Mouse (Mus musculus) liver, embryonic 14.5 days (tissue): Measurements from ENCODE around the gene Acnat1. TPM values are rescaled to one million over a fixed set of nuclear protein-coding genes. Genes with fewer than 3 reads are reported as not detected.
"Not testable (repeated sequence)": the region's sequence is repeated elsewhere in the genome, so short reads cannot be mapped to it uniquely, and the experiment has no call there.

Source experiments
- ATAC-seq: fragments of 200-750 bp; cut with Nextera tagmentation; 2 replicates; pipeline ENCODE4 v1.8.0; 2017; ENCODE audit warnings: moderate number of reproducible peaks, mild to moderate bottlenecking, moderate library complexity; ENCODE audit not compliant: insufficient read depth
- DNase-seq, 3 experiments: peaks; one replicate each; pipeline ENCODE4 v3.0.0-alpha.2; 2012 to 2013; ENCODE audit warnings: low read depth in 3 of 3, low spot score in 3 of 3
- H3K27ac ChIP-seq: fragments of 300-500 bp; sonication (generic); 2 replicates; pipeline ENCODE4 v1.5.1; 2014; ENCODE audit warnings: moderate library complexity, mild to moderate bottlenecking, control low read depth, inconsistent platforms
- H3K27me3 ChIP-seq: fragments of 300-500 bp; sonication (generic); 2 replicates; pipeline ENCODE4 v1.6.1; 2014; ENCODE audit warnings: mild to moderate bottlenecking, low read length, moderate library complexity; ENCODE audit not compliant: control insufficient read depth, insufficient read depth
- H3K36me3 ChIP-seq: fragments of 300-500 bp; sonication (generic); replicated peaks from 2 replicates; pipeline ENCODE4 v1.6.1; 2014; ENCODE audit warnings: low read depth; ENCODE audit not compliant: control insufficient read depth, insufficient read depth
- H3K4me1 ChIP-seq, 2 experiments: fragments of 200-500 bp in 1 of 2; fragments of 300-500 bp in 1 of 2; sonication (generic) in 1 of 2; replicated peaks; 2 replicates each; pipeline ENCODE4 v1.6.1; 2012 to 2014; ENCODE audit warnings: antibody characterized with exemption in 1 of 2, inconsistent platforms in 1 of 2, low read length in 1 of 2; ENCODE audit not compliant: control insufficient read depth in 2 of 2, insufficient read depth in 2 of 2
- H3K4me2 ChIP-seq: fragments of 300-500 bp; sonication (generic); 2 replicates; pipeline ENCODE4 v1.6.1; 2014; ENCODE audit warnings: low read depth, mild to moderate bottlenecking, control low read depth, moderate library complexity
- H3K4me3 ChIP-seq, 2 experiments: fragments of 200-500 bp in 1 of 2; fragments of 300-500 bp in 1 of 2; sonication (generic) in 1 of 2; 2 replicates each; pipeline ENCODE4 v1.5.1; 2012 to 2014; ENCODE audit warnings: low read depth in 2 of 2, low read length in 2 of 2, mild to moderate bottlenecking in 2 of 2, control low read depth in 1 of 2, inconsistent platforms in 1 of 2, moderate library complexity in 1 of 2; ENCODE audit not compliant: insufficient read depth in 1 of 2
- H3K9ac ChIP-seq: fragments of 300-500 bp; sonication (generic); replicated peaks from 2 replicates; pipeline ENCODE4 v1.6.1; 2014; ENCODE audit warnings: mild to moderate bottlenecking, control low read depth, moderate library complexity
- H3K9me3 ChIP-seq: fragments of 300-500 bp; sonication (generic); 2 replicates; pipeline ENCODE4 v1.6.1; 2016; ENCODE audit warnings: low read length, mixed read lengths; ENCODE audit not compliant: control insufficient read depth
- CTCF ChIP-seq: IDR thresholded peaks from 2 replicates; pipeline ENCODE4 v1.5.1; 2016; ENCODE audit warnings: antibody characterized with exemption, low read depth, control low read depth
- EP300 ChIP-seq: IDR thresholded peaks from 2 replicates; pipeline ENCODE4 v1.6.1; 2016; ENCODE audit warnings: antibody characterized with exemption, low read depth
- WGBS: fragments of 180-500 bp; shearing (Covaris S2); extraction: QIAGEN DNeasy Blood & Tissue Kit; methylation state at CpG from one replicate; pipeline ENCODE4 v1.1.7; 2014; ENCODE audit not compliant: insufficient replicate concordance; 5-methylcytosine and 5-hydroxymethylcytosine counted together
- polyA plus RNA-seq, 2 experiments: library from polyadenylated mRNA; depleted of rRNA in 1 of 2; stranded (reverse) in 1 of 2; unstranded in 1 of 2; fragments of >200 nt; fragmentation: Nextera tagmentation in 1 of 2; extraction: Ambion mirVana in 1 of 2; gene quantifications; 2 replicates each; pipeline versions ENCODE4 v1.2.1 to v1.2.3; 2012 to 2014

The Acnat1 gene
- polyA plus RNA-seq, 2 experiments: 0.11 to 1.2 TPM

GRCm38 (mm10) chr4:49467360-49467759 lies 6.4 kb downstream of the Acnat1 start:
- Histone ChIP-seq H3K36me3 (no peaks in the 10 kb centered on the region), H3K4me2 (no peak overlapping the region), H3K27me3 (no peaks in the 10 kb centered on the region), H3K9me3 (no peaks in the 10 kb centered on the region), H3K4me3 (no peak overlapping the region), H3K4me1 (no peaks in the 10 kb centered on the region), H3K27ac (no peak overlapping the region), H3K9ac (no peak overlapping the region)
- no peak for DNase-seq
- no peak for ATAC-seq
- TF ChIP-seq CTCF: peak; percentile 31; the same call in 1 of the 2 replicates
- TF ChIP-seq EP300: no peak
- WGBS: 83% methylated on average over 6 of the region's 6 CpGs

GRCm38 (mm10) chr4:49456171-49456570 lies 17.5 kb downstream of the Acnat1 start:
- H3K4me2 ChIP-seq: no peak overlapping the region
- H3K9me3 ChIP-seq: no peaks in the 10 kb centered on the region
- no peak for TF ChIP-seq CTCF
- TF ChIP-seq EP300: no peak
- no peak overlapping the region for H3K27ac ChIP-seq
- no peak for ATAC-seq
- no peak for DNase-seq
- H3K27me3 ChIP-seq: no peaks in the 10 kb centered on the region
- no peak overlapping the region for H3K9ac ChIP-seq
- no peaks in the 10 kb centered on the region for H3K36me3 ChIP-seq
- WGBS: 66% methylated on average over 2 of the region's 2 CpGs
- peaks cover 12 to 18% of the 10 kb centered on the region in 2 experiments for H3K4me1 ChIP-seq
- no peak overlapping the region for H3K4me3 ChIP-seq

GRCm38 (mm10) chr4:49451848-49452551 lies 21.7 kb downstream of the Acnat1 start:
- TF ChIP-seq CTCF: no peak
- Histone ChIP-seq H3K27me3 (no peaks in the 10 kb centered on the region), H3K4me1 (peaks cover 12 to 22% of the 10 kb centered on the region in 2 experiments), H3K36me3 (no peaks in the 10 kb centered on the region), H3K9ac (no peak overlapping the region; the same call in 1 of the 2 replicates), H3K4me2 (peak overlapping the region; percentile 29), H3K27ac (peak overlapping the region; percentile 55), H3K4me3 (no peak overlapping the region), H3K9me3 (no peaks in the 10 kb centered on the region)
- DNase-seq (no peak), ATAC-seq (peak; percentile 62)
- 51% methylated on average over 1 of the region's 1 CpGs for WGBS

- peak; percentile 51 for TF ChIP-seq EP300
- WGBS: 67% methylated on average over 1 of the region's 1 CpGs
- Histone ChIP-seq H3K4me1 (peaks cover 12 to 22% of the 10 kb centered on the region in 2 experiments), H3K27ac (peak overlapping the region; percentile 55), H3K4me2 (peak overlapping the region; percentile 29)
- not testable (repeated sequence) for H3K36me3 ChIP-seq, H3K9me3 ChIP-seq, DNase-seq, H3K9ac ChIP-seq, H3K27me3 ChIP-seq, H3K4me3 ChIP-seq
- ATAC-seq: peak; percentile 83
Measured at GRCm38 (mm10) chr4:49451133-49451847, 22.4 kb downstream of the Acnat1 start.

GRCm38 (mm10) chr4:49436968-49437367 lies 36.7 kb downstream of the Acnat1 start:
- H3K27ac ChIP-seq, H3K4me3 ChIP-seq, H3K9me3 ChIP-seq, H3K27me3 ChIP-seq, H3K36me3 ChIP-seq, H3K4me2 ChIP-seq, H3K9ac ChIP-seq, DNase-seq, ATAC-seq, H3K4me1 ChIP-seq: not testable (repeated sequence)
- 72% methylated on average over 3 of the region's 3 CpGs for WGBS

- H3K4me1 ChIP-seq, H3K27ac ChIP-seq, DNase-seq, H3K4me3 ChIP-seq, H3K9ac ChIP-seq, H3K27me3 ChIP-seq, ATAC-seq, H3K4me2 ChIP-seq, H3K36me3 ChIP-seq, H3K9me3 ChIP-seq: not testable (repeated sequence)
- WGBS: 49% methylated on average over 2 of the region's 2 CpGs
Measured at GRCm38 (mm10) chr4:49410151-49410550, 63.6 kb downstream of the Acnat1 start.

- 50% methylated on average over 5 of the region's 5 CpGs for WGBS
- not testable (repeated sequence) for H3K9me3 ChIP-seq, H3K27me3 ChIP-seq, ATAC-seq, H3K4me1 ChIP-seq, H3K27ac ChIP-seq, H3K4me3 ChIP-seq, H3K4me2 ChIP-seq, DNase-seq, H3K36me3 ChIP-seq, H3K9ac ChIP-seq
Measured at GRCm38 (mm10) chr4:49407957-49408356, 65.8 kb downstream of the Acnat1 start, which contains the start of gene Acnat2. TSS of gene Acnat2 (minus strand) at chr4:49408151.
